Mouse (Mus musculus): ENCODE results near the gene 2010300C02Rik. TPM values are rescaled to one million over a fixed set of nuclear protein-coding genes. Genes with fewer than 3 reads are reported as not detected.
"Not testable (repeated sequence)": the region's sequence is repeated elsewhere in the genome, so short reads cannot be mapped to it uniquely, and the experiment has no call there.

The 2010300C02Rik gene
- polyA plus RNA-seq, 1 experiment from 2014 or later = 6.5 TPM

- Histone ChIP-seq H3K4me2 (ENCODE audit: low read depth, low read length) (no peak overlapping the region), H3K4me1 (ENCODE audit: control insufficient read depth, insufficient read depth, low read length) (no peaks in the 10 kb centered on the region), H3K36me3 (ENCODE audit: control insufficient read depth, insufficient read depth, low read length) (no peaks in the 10 kb centered on the region), H3K9me3 (ENCODE audit: control insufficient read depth, low read length) (no peaks in the 10 kb centered on the region), H3K9ac (ENCODE audit: low read depth, low read length) (no peak overlapping the region), H3K27me3 (replicated peaks; ENCODE audit: control insufficient read depth, insufficient read depth, low read length) (no peaks in the 10 kb centered on the region), H3K4me3 (ENCODE audit: low read depth, low read length) (no peak overlapping the region), H3K27ac (replicated peaks; ENCODE audit: low read depth, low read length) (peak overlapping the region; percentile 24; the same call in 1 of the 2 replicates)
- ATAC-seq (ENCODE audit: low read depth) (peak; percentile 82), DNase-seq (ENCODE audit: low spot score) (peak; percentile 80)
- 19% methylated on average over 4 of the region's 4 CpGs for WGBS
Measured at GRCm38 (mm10) chr1:37616569-37616968, 103.3 kb downstream of the 2010300C02Rik start.

GRCm38 (mm10) chr1:37615290-37616040, 104.4 kb downstream of the 2010300C02Rik start:
- Histone ChIP-seq H3K36me3 (ENCODE audit: control insufficient read depth, insufficient read depth, low read length) (no peaks in the 10 kb centered on the region), H3K4me3 (ENCODE audit: low read depth, low read length) (no peak overlapping the region), H3K9ac (ENCODE audit: low read depth, low read length) (no peak overlapping the region), H3K9me3 (ENCODE audit: control insufficient read depth, low read length) (no peaks in the 10 kb centered on the region), H3K27ac (replicated peaks; ENCODE audit: low read depth, low read length) (0 out of 2 replicates have a peak overlapping the region, but pooled peaks have one; percentile 0), H3K4me1 (ENCODE audit: control insufficient read depth, insufficient read depth, low read length) (no peaks in the 10 kb centered on the region), H3K27me3 (replicated peaks; ENCODE audit: control insufficient read depth, insufficient read depth, low read length) (no peaks in the 10 kb centered on the region), H3K4me2 (ENCODE audit: low read depth, low read length) (no peak overlapping the region)
- DNase-seq (ENCODE audit: low spot score) (peak; percentile 64), ATAC-seq (ENCODE audit: low read depth) (peak; percentile 38; the same call in 1 of the 2 replicates)
- 65% methylated on average over 12 of the region's 12 CpGs for WGBS

GRCm38 (mm10) chr1:37614836-37615235, 105.0 kb downstream of the 2010300C02Rik start:
- no peak for ATAC-seq (ENCODE audit: low read depth)
- no peaks in the 10 kb centered on the region for H3K27me3 ChIP-seq (replicated peaks; ENCODE audit: control insufficient read depth, insufficient read depth, low read length)
- H3K36me3 ChIP-seq (ENCODE audit: control insufficient read depth, insufficient read depth, low read length) = no peaks in the 10 kb centered on the region
- WGBS = 41% methylated on average over 7 of the region's 7 CpGs
- peak; percentile 39 for DNase-seq (ENCODE audit: low spot score)
- H3K9me3 ChIP-seq (ENCODE audit: control insufficient read depth, low read length) = no peaks in the 10 kb centered on the region
- H3K4me1 ChIP-seq (ENCODE audit: control insufficient read depth, insufficient read depth, low read length) = 0 out of 2 replicates have a peak, but pooled peaks cover 3% of the 10 kb centered on the region
- H3K9ac ChIP-seq (ENCODE audit: low read depth, low read length) = no peak overlapping the region
- H3K27ac ChIP-seq (replicated peaks; ENCODE audit: low read depth, low read length) = 0 out of 2 replicates have a peak overlapping the region, but pooled peaks have one; percentile 0
- no peak overlapping the region for H3K4me3 ChIP-seq (ENCODE audit: low read depth, low read length)
- H3K4me2 ChIP-seq (ENCODE audit: low read depth, low read length) = no peak overlapping the region

- H3K4me3 ChIP-seq (ENCODE audit: low read depth, low read length) = no peak overlapping the region
- WGBS = 64% methylated on average over 15 of the region's 15 CpGs
- peak overlapping the region; percentile 10; the same call in 1 of the 2 replicates for H3K4me2 ChIP-seq (ENCODE audit: low read depth, low read length)
- DNase-seq (ENCODE audit: low spot score) = no peak
- no peaks in the 10 kb centered on the region for H3K27me3 ChIP-seq (replicated peaks; ENCODE audit: control insufficient read depth, insufficient read depth, low read length)
- 0 out of 2 replicates have a peak, but pooled peaks cover 3% of the 10 kb centered on the region for H3K4me1 ChIP-seq (ENCODE audit: control insufficient read depth, insufficient read depth, low read length)
- H3K36me3 ChIP-seq (ENCODE audit: control insufficient read depth, insufficient read depth, low read length) = no peaks in the 10 kb centered on the region
- H3K9me3 ChIP-seq (ENCODE audit: control insufficient read depth, low read length) = no peaks in the 10 kb centered on the region
- ATAC-seq (ENCODE audit: low read depth) = no peak
- H3K9ac ChIP-seq (ENCODE audit: low read depth, low read length) = no peak overlapping the region
- no peak overlapping the region for H3K27ac ChIP-seq (replicated peaks; ENCODE audit: low read depth, low read length)
Measured at GRCm38 (mm10) chr1:37614130-37614529, 105.8 kb downstream of the 2010300C02Rik start.

GRCm38 (mm10) chr1:37611032-37611431, 108.9 kb downstream of the 2010300C02Rik start:
- Histone ChIP-seq H3K27ac (replicated peaks; ENCODE audit: low read depth, low read length) (no peak overlapping the region), H3K4me3 (ENCODE audit: low read depth, low read length) (no peak overlapping the region), H3K27me3 (replicated peaks; ENCODE audit: control insufficient read depth, insufficient read depth, low read length) (no peaks in the 10 kb centered on the region), H3K4me1 (ENCODE audit: control insufficient read depth, insufficient read depth, low read length) (0 out of 2 replicates have a peak, but pooled peaks cover 3% of the 10 kb centered on the region), H3K9me3 (ENCODE audit: control insufficient read depth, low read length) (no peaks in the 10 kb centered on the region), H3K36me3 (ENCODE audit: control insufficient read depth, insufficient read depth, low read length) (no peaks in the 10 kb centered on the region), H3K9ac (ENCODE audit: low read depth, low read length) (no peak overlapping the region), H3K4me2 (ENCODE audit: low read depth, low read length) (no peak overlapping the region)
- DNase-seq (ENCODE audit: low spot score) (no peak), ATAC-seq (ENCODE audit: low read depth) (no peak)
- 69% methylated on average over 6 of the region's 6 CpGs for WGBS

- H3K4me3 ChIP-seq (ENCODE audit: low read depth, low read length) = no peak overlapping the region
- no peak overlapping the region for H3K27ac ChIP-seq (replicated peaks; ENCODE audit: low read depth, low read length)
- H3K9ac ChIP-seq (ENCODE audit: low read depth, low read length) = no peak overlapping the region
- H3K4me2 ChIP-seq (ENCODE audit: low read depth, low read length) = no peak overlapping the region
- H3K4me1 ChIP-seq (ENCODE audit: control insufficient read depth, insufficient read depth, low read length) = 0 out of 2 replicates have a peak, but pooled peaks cover 3% of the 10 kb centered on the region
- 74% methylated on average over 4 of the region's 4 CpGs for WGBS
- H3K27me3 ChIP-seq (replicated peaks; ENCODE audit: control insufficient read depth, insufficient read depth, low read length) = no peaks in the 10 kb centered on the region
- H3K36me3 ChIP-seq (ENCODE audit: control insufficient read depth, insufficient read depth, low read length) = no peaks in the 10 kb centered on the region
- DNase-seq (ENCODE audit: low spot score) (no peak), ATAC-seq (ENCODE audit: low read depth) (no peak)
- H3K9me3 ChIP-seq (ENCODE audit: control insufficient read depth, low read length) = no peaks in the 10 kb centered on the region
Measured at GRCm38 (mm10) chr1:37610242-37610641, 109.6 kb downstream of the 2010300C02Rik start.

GRCm38 (mm10) chr1:37605694-37606093, 114.2 kb downstream of the 2010300C02Rik start:
- WGBS = 89% methylated on average over 3 of the region's 5 CpGs
- not testable (repeated sequence) for H3K4me1 ChIP-seq (ENCODE audit: control insufficient read depth, insufficient read depth, low read length); H3K4me2 ChIP-seq (ENCODE audit: low read depth, low read length); H3K27ac ChIP-seq (replicated peaks; ENCODE audit: low read depth, low read length); H3K9me3 ChIP-seq (ENCODE audit: control insufficient read depth, low read length); DNase-seq (ENCODE audit: low spot score); H3K27me3 ChIP-seq (replicated peaks; ENCODE audit: control insufficient read depth, insufficient read depth, low read length); H3K36me3 ChIP-seq (ENCODE audit: control insufficient read depth, insufficient read depth, low read length); H3K4me3 ChIP-seq (ENCODE audit: low read depth, low read length); ATAC-seq (ENCODE audit: low read depth); H3K9ac ChIP-seq (ENCODE audit: low read depth, low read length)

- Histone ChIP-seq H3K9me3 (ENCODE audit: control insufficient read depth, low read length) (no peaks in the 10 kb centered on the region), H3K4me2 (ENCODE audit: low read depth, low read length) (no peak overlapping the region), H3K9ac (ENCODE audit: low read depth, low read length) (no peak overlapping the region), H3K36me3 (ENCODE audit: control insufficient read depth, insufficient read depth, low read length) (no peaks in the 10 kb centered on the region), H3K27me3 (replicated peaks; ENCODE audit: control insufficient read depth, insufficient read depth, low read length) (no peaks in the 10 kb centered on the region), H3K4me3 (ENCODE audit: low read depth, low read length) (no peak overlapping the region), H3K27ac (replicated peaks; ENCODE audit: low read depth, low read length) (no peak overlapping the region), H3K4me1 (ENCODE audit: control insufficient read depth, insufficient read depth, low read length) (no peaks in the 10 kb centered on the region)
- DNase-seq (ENCODE audit: low spot score) (no peak), ATAC-seq (ENCODE audit: low read depth) (no peak)
- WGBS = 90% methylated on average over 10 of the region's 10 CpGs
Measured at GRCm38 (mm10) chr1:37603206-37603605, 116.7 kb downstream of the 2010300C02Rik start.

- 84% methylated on average over 4 of the region's 4 CpGs for WGBS
- Histone ChIP-seq H3K27me3 (replicated peaks; ENCODE audit: control insufficient read depth, insufficient read depth, low read length) (no peaks in the 10 kb centered on the region), H3K4me3 (ENCODE audit: low read depth, low read length) (no peak overlapping the region), H3K4me1 (ENCODE audit: control insufficient read depth, insufficient read depth, low read length) (no peaks in the 10 kb centered on the region), H3K9me3 (ENCODE audit: control insufficient read depth, low read length) (no peaks in the 10 kb centered on the region), H3K36me3 (ENCODE audit: control insufficient read depth, insufficient read depth, low read length) (no peaks in the 10 kb centered on the region), H3K9ac (ENCODE audit: low read depth, low read length) (no peak overlapping the region), H3K27ac (replicated peaks; ENCODE audit: low read depth, low read length) (no peak overlapping the region), H3K4me2 (ENCODE audit: low read depth, low read length) (no peak overlapping the region)
- ATAC-seq (ENCODE audit: low read depth) (no peak), DNase-seq (ENCODE audit: low spot score) (no peak)
Measured at GRCm38 (mm10) chr1:37602268-37602667, 117.6 kb downstream of the 2010300C02Rik start.
